Mouse (Mus musculus) hindbrain, embryonic 16.5 days (tissue): Measurements from ENCODE around the gene Myo6. TPM values are rescaled to one million over a fixed set of nuclear protein-coding genes. Genes with fewer than 3 reads are reported as not detected.

ENCODE experiments used
- ATAC-seq: fragments of 200-750 bp; cut with Nextera tagmentation; 2 replicates; pipeline ENCODE4 v1.8.0; 2017; ENCODE audit warnings: moderate TSS enrichment, moderate library complexity
- H3K27ac ChIP-seq: fragments of 300-500 bp; sonication (generic); 2 replicates; pipeline ENCODE4 v1.5.1; 2014; ENCODE audit warnings: low read depth, mild to moderate bottlenecking, control low read depth, low read length, moderate library complexity
- H3K27me3 ChIP-seq: fragments of 300-500 bp; sonication (generic); replicated peaks from 2 replicates; pipeline ENCODE4 v1.6.1; 2014; ENCODE audit warnings: low read length; ENCODE audit not compliant: control insufficient read depth, insufficient read depth
- H3K36me3 ChIP-seq: fragments of 300-500 bp; sonication (generic); 2 replicates; pipeline ENCODE4 v1.6.1; 2014; ENCODE audit warnings: mild to moderate bottlenecking, low read length, moderate library complexity, mixed read lengths; ENCODE audit not compliant: control insufficient read depth, insufficient read depth
- H3K4me1 ChIP-seq: fragments of 300-500 bp; sonication (generic); 2 replicates; pipeline ENCODE4 v1.6.1; 2014; ENCODE audit warnings: low read depth, low read length; ENCODE audit not compliant: control insufficient read depth, insufficient read depth
- H3K4me2 ChIP-seq: fragments of 300-500 bp; sonication (generic); 2 replicates; pipeline ENCODE4 v1.6.1; 2014; ENCODE audit warnings: mild to moderate bottlenecking, low read length, control low read depth, moderate library complexity
- H3K4me3 ChIP-seq: fragments of 300-500 bp; sonication (generic); 2 replicates; pipeline ENCODE4 v1.5.1; 2014; ENCODE audit warnings: mild to moderate bottlenecking, low read length, control low read depth, moderate library complexity
- H3K9ac ChIP-seq: fragments of 300-500 bp; sonication (generic); 2 replicates; pipeline ENCODE4 v1.6.1; 2014; ENCODE audit warnings: low read depth, mild to moderate bottlenecking, control low read depth, low read length, moderate library complexity
- H3K9me3 ChIP-seq: fragments of 300-500 bp; sonication (generic); 2 replicates; pipeline ENCODE4 v1.6.1; 2014; ENCODE audit warnings: mild to moderate bottlenecking, low read length, moderate library complexity; ENCODE audit not compliant: control insufficient read depth
- WGBS: fragments of 180-500 bp; shearing (Covaris S2); extraction: QIAGEN DNeasy Blood & Tissue Kit; methylation state at CpG from one replicate; pipeline ENCODE4 v1.1.7; 2014; 5-methylcytosine and 5-hydroxymethylcytosine counted together
- polyA plus RNA-seq: library from polyadenylated mRNA; unstranded; fragments of >200 nt; fragmentation: Nextera tagmentation; extraction: Ambion mirVana; gene quantifications from 2 replicates; pipeline ENCODE4 v1.2.1, GENCODE M21; 2015

Gene Myo6
- polyA plus RNA-seq, result 24.4 and 26.8 TPM in 2 replicates

DNA sequence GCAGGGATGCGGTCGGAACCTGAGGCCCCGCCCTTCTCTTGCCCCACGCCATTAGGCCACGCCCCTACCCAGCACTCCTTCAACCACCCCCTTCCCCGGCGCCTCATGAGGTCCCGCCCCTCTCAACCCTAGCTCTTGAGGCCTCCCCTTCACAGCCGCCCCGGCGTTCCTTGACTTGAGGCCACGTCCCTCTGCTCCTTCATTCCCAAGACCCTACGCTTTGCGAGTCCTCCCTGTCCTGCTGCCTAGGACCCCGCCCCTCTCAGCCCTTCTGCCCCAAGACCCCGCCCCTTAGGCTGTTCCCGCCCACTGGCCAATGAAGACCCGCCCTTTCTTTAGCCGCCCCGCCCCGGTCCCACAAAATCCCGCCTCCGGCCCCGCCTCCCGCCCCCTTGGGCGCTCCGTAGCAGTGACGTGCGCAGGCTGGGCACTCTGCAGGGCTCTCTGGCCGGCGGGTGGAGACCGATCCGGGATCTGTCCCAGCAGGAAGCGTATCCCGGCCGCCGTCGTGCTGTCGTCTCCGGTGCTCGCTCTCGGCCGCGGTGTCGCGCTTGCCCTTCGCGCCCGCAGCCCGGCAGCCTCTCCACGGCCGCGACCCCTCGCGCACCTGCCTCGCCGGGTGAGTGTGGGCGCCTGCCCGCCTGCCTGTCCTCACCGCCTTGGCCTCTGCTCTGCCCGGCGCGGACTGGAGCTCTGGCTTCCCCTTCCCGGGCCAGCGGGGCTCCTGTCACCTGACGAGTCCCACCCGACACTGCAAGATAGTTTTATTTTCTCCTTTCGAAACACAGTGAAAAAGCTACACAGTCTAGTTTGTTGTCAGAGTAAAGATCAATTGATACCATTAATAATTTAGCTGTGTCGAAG, at the start of gene Myo6:
Gene Myo6, plus strand, starts transcription at position 421 of the 864 bp plus-strand sequence.
- Histone ChIP-seq H3K4me3 (peak within 1 kb of the TSS; percentile 87), H3K9me3 (no peaks in the 10 kb centered on the region), H3K4me2 (peak within 1 kb of the TSS; percentile 94), H3K4me1 (peaks cover 9% of the 10 kb centered on the region), H3K27me3 (no peaks in the 10 kb centered on the region), H3K36me3 (no peaks in the 10 kb centered on the region), H3K27ac (peak within 1 kb of the TSS; percentile 87), H3K9ac (peak within 1 kb of the TSS; percentile 92)
- under 1% methylated on average over 60 of the region's 69 CpGs for WGBS
- peak; percentile 98 for ATAC-seq

DNA sequence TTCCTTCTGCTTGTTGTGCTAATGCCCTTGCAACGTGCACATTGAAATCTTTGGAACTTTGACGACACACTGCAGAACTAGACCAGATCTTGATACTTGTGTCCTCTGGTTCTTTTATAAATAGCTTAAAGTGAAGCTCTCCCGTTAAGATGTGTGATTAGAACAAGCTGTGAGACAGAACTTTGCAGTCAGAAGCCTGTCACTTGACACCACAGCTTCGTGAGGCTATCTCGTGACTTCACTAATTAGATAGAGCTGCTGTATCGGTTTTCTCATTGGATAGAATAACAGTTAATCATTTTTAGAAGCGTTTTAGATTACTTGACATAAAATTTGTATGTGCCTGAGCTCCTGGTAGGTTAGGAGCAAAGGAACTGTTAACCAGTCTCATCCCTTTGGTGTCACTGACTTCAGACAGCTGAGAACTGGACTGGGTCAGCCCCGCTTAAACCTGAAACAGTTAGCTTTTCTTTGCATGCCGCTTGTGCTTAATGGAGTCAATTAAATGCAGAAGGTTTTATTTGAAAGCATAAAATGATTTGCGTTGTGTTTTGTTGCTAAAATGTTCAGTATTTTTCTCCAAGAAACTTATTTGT, 18.7 kb upstream of the Myo6 start:
- Histone ChIP-seq H3K9ac (no peak overlapping the region), H3K9me3 (no peaks in the 10 kb centered on the region), H3K27ac (no peak overlapping the region), H3K36me3 (peaks cover 15% of the 10 kb centered on the region), H3K4me3 (no peak overlapping the region), H3K4me2 (no peak overlapping the region), H3K4me1 (no peaks in the 10 kb centered on the region), H3K27me3 (no peaks in the 10 kb centered on the region)
- 88% methylated on average over 10 of the region's 10 CpGs for WGBS
- ATAC-seq, result no peak

DNA sequence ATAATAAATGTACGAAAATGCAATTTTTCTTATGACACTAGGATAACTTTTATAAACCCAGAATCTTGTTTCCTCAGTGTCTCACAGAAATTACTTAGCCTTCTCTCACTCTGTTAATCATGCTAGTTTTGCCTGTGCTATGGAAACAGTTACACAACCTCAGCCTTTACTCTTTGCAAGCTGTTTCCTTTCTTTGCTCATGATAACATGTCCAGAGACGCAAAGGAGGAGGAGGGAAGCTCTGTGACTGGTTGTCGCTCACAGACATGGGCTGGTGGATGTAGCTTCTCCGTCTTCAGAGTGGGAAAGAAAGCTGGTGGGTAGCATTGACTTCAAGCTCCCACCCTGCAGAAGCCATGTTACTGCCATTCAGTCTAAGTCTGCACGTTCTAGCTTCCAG, 15.2 kb upstream of the Myo6 start:
- no peak overlapping the region for H3K4me2 ChIP-seq
- 84% methylated on average over 5 of the region's 5 CpGs for WGBS
- no peak overlapping the region for H3K27ac ChIP-seq
- H3K4me3 ChIP-seq, result no peak overlapping the region
- no peaks in the 10 kb centered on the region for H3K27me3 ChIP-seq
- no peaks in the 10 kb centered on the region for H3K9me3 ChIP-seq
- H3K36me3 ChIP-seq, result peaks cover 8% of the 10 kb centered on the region
- no peak overlapping the region for H3K9ac ChIP-seq
- no peak for ATAC-seq
- H3K4me1 ChIP-seq, result no peaks in the 10 kb centered on the region

DNA sequence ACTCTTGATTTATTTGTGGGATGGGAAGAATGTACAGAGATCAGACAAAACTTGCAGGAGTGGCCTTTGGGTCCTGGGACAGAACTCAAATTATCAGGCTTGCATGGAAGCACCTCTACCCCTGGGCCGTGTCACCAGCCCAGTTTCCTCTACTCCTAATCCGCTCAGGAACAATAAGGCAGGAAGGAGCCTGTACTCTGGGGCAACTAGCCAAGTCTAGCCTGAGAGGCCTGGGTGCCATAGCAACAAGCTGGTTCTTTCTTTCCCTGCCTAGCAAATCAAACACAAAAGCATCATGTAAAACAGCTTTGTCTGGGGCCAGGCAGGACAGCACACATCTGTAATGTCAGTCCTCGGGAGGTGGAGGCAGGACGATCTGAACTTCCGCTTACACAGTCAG, 9.6 kb upstream of the Myo6 start:
- ATAC-seq, result peak; percentile 50
- 40% methylated on average over 5 of the region's 5 CpGs for WGBS

DNA sequence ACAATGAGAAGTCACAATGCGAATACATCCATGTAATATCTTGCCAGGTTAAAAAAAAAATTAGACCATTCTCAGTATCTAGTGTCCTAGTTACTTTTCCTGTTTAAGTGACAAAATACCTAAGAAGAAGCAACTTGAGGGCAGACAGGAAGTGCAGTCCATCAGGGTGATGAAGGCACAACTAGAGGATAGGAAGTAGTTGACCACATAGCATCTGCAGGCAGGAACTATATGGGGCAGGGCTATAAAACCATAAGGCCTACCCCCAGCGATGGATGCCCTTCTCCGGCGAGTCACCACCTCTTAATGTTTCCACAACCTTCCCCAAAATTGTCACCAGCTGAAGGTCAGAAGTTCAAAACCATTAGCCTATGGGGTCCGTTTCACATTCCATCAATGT, 8.1 kb upstream of the Myo6 start:
- no peaks in the 10 kb centered on the region for H3K9me3 ChIP-seq
- no peak overlapping the region for H3K9ac ChIP-seq
- ATAC-seq, result no peak
- peaks cover 5% of the 10 kb centered on the region for H3K36me3 ChIP-seq
- H3K4me2 ChIP-seq, result no peak overlapping the region
- peaks cover 4% of the 10 kb centered on the region; the same call in 1 of the 2 replicates for H3K4me1 ChIP-seq
- no peak overlapping the region for H3K27ac ChIP-seq
- H3K27me3 ChIP-seq, result no peaks in the 10 kb centered on the region
- WGBS, result 81% methylated on average over 5 of the region's 5 CpGs
- no peak overlapping the region for H3K4me3 ChIP-seq

More for the DNA sequence above, 9.6 kb upstream of the Myo6 start:
- Histone ChIP-seq H3K36me3 (peaks cover 5% of the 10 kb centered on the region), H3K27me3 (no peaks in the 10 kb centered on the region), H3K4me2 (no peak overlapping the region), H3K4me3 (no peak overlapping the region), H3K27ac (no peak overlapping the region), H3K9ac (no peak overlapping the region), H3K9me3 (no peaks in the 10 kb centered on the region), H3K4me1 (peaks cover 4% of the 10 kb centered on the region; the same call in 1 of the 2 replicates)

DNA sequence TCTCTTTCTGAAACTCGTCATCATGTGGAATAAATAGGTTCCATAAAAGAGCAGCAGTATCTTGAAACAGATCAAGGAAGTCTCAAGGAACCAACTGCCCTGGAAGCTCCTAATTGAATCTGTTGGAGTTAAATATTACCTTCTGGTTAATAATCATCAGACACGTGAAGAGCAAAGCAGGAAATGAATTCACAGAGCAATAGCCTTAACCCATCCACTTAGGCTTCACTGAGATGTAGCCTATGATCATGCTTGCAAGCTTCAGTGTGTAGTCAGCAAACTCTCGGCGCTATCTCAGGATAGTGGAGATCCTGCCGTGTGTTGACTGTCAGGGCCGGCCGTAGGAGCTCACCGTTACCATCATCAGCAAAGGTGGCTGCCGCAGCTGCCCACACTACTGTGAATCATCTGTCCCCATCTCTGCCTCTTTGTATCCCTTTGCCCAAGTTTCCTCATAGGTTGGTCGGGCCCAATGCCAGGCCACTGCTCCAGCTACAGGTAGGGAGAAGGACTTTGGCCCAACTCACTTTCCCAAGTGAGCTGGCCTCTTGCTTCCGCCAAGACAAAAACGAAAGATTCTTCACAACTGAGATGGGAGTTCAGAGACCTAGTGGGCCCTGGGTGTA, 6.9 kb upstream of the Myo6 start:
- no peaks in the 10 kb centered on the region for H3K9me3 ChIP-seq
- H3K9ac ChIP-seq, result no peak overlapping the region
- no peak overlapping the region for H3K4me3 ChIP-seq
- no peak overlapping the region for H3K4me2 ChIP-seq
- H3K27me3 ChIP-seq, result no peaks in the 10 kb centered on the region
- ATAC-seq, result no peak
- 86% methylated on average over 12 of the region's 12 CpGs for WGBS
- peaks cover 3% of the 10 kb centered on the region for H3K36me3 ChIP-seq
- no peak overlapping the region for H3K27ac ChIP-seq
- peaks cover 4% of the 10 kb centered on the region; the same call in 1 of the 2 replicates for H3K4me1 ChIP-seq

- H3K4me2 ChIP-seq, result no peak overlapping the region
- no peak overlapping the region for H3K4me3 ChIP-seq
- no peaks in the 10 kb centered on the region for H3K9me3 ChIP-seq
- peaks cover 4% of the 10 kb centered on the region for H3K4me1 ChIP-seq
- 67% methylated on average over 5 of the region's 5 CpGs for WGBS
- H3K27ac ChIP-seq, result no peak overlapping the region
- no peaks in the 10 kb centered on the region for H3K36me3 ChIP-seq
- H3K9ac ChIP-seq, result no peak overlapping the region
- ATAC-seq, result no peak
- H3K27me3 ChIP-seq, result no peaks in the 10 kb centered on the region
Measured at GRCm38 (mm10) chr9:80158937-80159336, 5.9 kb upstream of the Myo6 start.

GRCm38 (mm10) chr9:80161451-80161850, 3.4 kb upstream of the Myo6 start:
- Histone ChIP-seq H3K27me3 (no peaks in the 10 kb centered on the region), H3K4me3 (no peak overlapping the region), H3K9me3 (no peaks in the 10 kb centered on the region), H3K36me3 (no peaks in the 10 kb centered on the region), H3K4me2 (no peak overlapping the region), H3K9ac (no peak overlapping the region), H3K4me1 (peaks cover 9% of the 10 kb centered on the region), H3K27ac (no peak overlapping the region)
- no peak for ATAC-seq
- WGBS, result 63% methylated on average over 4 of the region's 4 CpGs

DNA sequence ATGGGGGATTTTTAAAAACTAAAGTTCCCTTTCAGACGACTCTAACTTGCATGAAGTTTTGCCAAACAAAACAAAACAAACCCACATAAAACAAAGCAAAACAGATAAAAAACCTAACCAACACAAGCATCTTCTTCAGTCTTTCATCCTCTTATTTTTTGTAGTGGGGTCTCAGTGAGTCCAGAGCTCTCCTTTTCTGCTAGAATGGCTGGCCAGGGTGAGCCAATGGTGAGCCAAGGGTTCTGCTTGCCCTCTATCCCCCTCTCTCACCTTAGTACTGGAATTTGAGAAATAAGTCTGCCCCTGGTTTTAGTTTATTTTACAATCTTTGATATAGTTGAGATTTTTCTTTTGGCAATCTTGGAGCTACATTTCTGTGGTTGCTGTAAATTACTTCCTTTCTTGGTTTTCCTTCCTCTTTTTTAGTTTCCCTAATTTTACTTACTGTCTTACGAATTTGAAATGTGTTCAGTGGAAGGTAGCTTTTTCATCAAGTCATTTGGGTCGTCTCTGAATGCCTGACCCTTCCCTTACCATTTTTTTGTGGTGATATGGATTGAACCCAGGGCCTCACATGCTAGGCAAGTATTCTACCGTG, 1.6 kb upstream of the Myo6 start:
- Histone ChIP-seq H3K9ac (no peak overlapping the region), H3K4me1 (peaks cover 9% of the 10 kb centered on the region), H3K4me2 (no peak overlapping the region), H3K27me3 (no peaks in the 10 kb centered on the region), H3K27ac (no peak overlapping the region), H3K4me3 (no peak overlapping the region), H3K9me3 (no peaks in the 10 kb centered on the region), H3K36me3 (no peaks in the 10 kb centered on the region)
- WGBS, result 84% methylated on average over 4 of the region's 4 CpGs
- no peak for ATAC-seq
